Mouse (Mus musculus) embryonic facial prominence, embryonic 11.5 days (tissue): ENCODE measurements at regions not wholly inside any gene's neighbourhood (a gene's known extent, or its start where the extent isn't known, plus 50 kb on each side); places are given as distances from the start of the nearest gene placed in this dataset.

Experiments used
- ATAC-seq: fragments of 200-750 bp; cut with Nextera tagmentation; replicated peaks from 2 replicates; pipeline ENCODE4 v1.8.0; 2017; ENCODE audit warnings: low read depth; ENCODE audit not compliant: insufficient number of reproducible peaks, low FRiP score, low TSS enrichment
- DNase-seq: peaks from one replicate; pipeline ENCODE4 v3.0.0-alpha.2; 2015; ENCODE audit warnings: low spot score
- H3K27ac ChIP-seq: fragments of 300-500 bp; sonication (generic); replicated peaks from 2 replicates; pipeline ENCODE4 v1.5.1; 2014; ENCODE audit warnings: mild to moderate bottlenecking, low read depth, low read length, control low read depth
- H3K27me3 ChIP-seq: fragments of 300-500 bp; sonication (generic); 2 replicates; pipeline ENCODE4 v1.6.1; 2014; ENCODE audit warnings: mild to moderate bottlenecking, low read length, moderate library complexity, mixed read lengths; ENCODE audit not compliant: control insufficient read depth, insufficient read depth
- H3K36me3 ChIP-seq: fragments of 300-500 bp; sonication (generic); replicated peaks from 2 replicates; pipeline ENCODE4 v1.6.1; 2014; ENCODE audit warnings: low read depth, mild to moderate bottlenecking, low read length, moderate library complexity, mixed read lengths; ENCODE audit not compliant: control insufficient read depth, insufficient read depth
- H3K4me1 ChIP-seq: fragments of 300-500 bp; sonication (generic); 2 replicates; pipeline ENCODE4 v1.6.1; 2014; ENCODE audit warnings: low read length, mixed read lengths; ENCODE audit not compliant: control insufficient read depth, insufficient read depth
- H3K4me2 ChIP-seq: fragments of 300-500 bp; sonication (generic); 2 replicates; pipeline ENCODE4 v1.6.1; 2014; ENCODE audit warnings: low read depth, mild to moderate bottlenecking, control low read depth, low read length, moderate library complexity
- H3K4me3 ChIP-seq: fragments of 300-500 bp; sonication (generic); 2 replicates; pipeline ENCODE4 v1.5.1; 2014; ENCODE audit warnings: low read depth, low read length, control low read depth
- H3K9ac ChIP-seq: fragments of 300-500 bp; sonication (generic); replicated peaks from 2 replicates; pipeline ENCODE4 v1.6.1; 2014; ENCODE audit warnings: mild to moderate bottlenecking, control low read depth, low read length
- H3K9me3 ChIP-seq: fragments of 300-500 bp; sonication (generic); replicated peaks from 2 replicates; pipeline ENCODE4 v1.6.1; 2016; ENCODE audit warnings: mild to moderate bottlenecking, low read length, inconsistent platforms, mixed read lengths; ENCODE audit not compliant: control insufficient read depth
- WGBS: fragments of 180-500 bp; shearing (Covaris S2); extraction: QIAGEN DNeasy Blood & Tissue Kit; methylation state at CpG from one replicate; pipeline ENCODE4 v1.1.7; 2014; 5-methylcytosine and 5-hydroxymethylcytosine counted together

DNA sequence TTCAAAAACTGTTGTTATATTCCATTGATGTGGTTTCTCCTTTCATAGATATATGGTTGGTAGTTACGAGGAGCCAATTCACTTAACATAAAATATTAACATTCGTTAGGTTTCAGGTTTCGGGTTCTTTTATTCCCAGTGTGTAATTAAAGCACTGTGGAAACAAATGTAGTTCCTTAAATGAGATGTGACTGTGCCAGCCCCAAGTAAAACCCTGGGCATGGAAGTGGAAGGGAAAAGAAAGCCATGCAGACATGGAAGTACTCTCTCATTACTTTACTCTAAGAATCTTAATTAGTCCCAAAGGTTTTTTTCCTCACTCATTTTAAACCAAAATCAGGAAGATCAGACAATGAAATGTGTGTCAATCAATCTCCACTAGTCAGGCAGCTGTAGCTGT lies 784.9 kb upstream of the Apob start:
- H3K9ac ChIP-seq: no peak overlapping the region
- no peak for ATAC-seq
- H3K27me3 ChIP-seq: no peaks in the 10 kb centered on the region
- H3K4me3 ChIP-seq: no peak overlapping the region
- no peaks in the 10 kb centered on the region for H3K36me3 ChIP-seq
- no peaks in the 10 kb centered on the region for H3K4me1 ChIP-seq
- no peaks in the 10 kb centered on the region for H3K9me3 ChIP-seq
- H3K4me2 ChIP-seq: no peak overlapping the region
- H3K27ac ChIP-seq: no peak overlapping the region
- WGBS: 74% methylated on average over 3 of the region's 3 CpGs
- no peak for DNase-seq

DNA sequence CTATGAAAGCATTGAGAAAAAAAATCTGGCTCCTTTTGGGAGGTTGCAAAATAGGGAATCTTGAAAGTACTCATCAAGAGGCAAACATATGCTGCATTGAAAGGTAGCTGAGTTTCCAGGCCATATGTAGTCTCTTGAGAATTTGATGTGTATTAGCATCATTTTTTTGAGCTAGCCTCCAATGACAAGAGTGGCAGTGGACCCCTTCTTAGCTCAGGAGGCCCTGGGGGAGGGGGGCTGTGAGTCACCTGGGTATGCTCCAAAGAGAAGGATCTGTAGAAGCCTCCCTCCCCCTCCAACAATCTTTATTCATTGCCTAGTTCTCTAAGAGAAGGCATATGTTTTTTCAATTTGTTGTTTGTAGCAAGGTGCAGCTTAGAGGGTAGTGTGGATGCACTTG lies 779.4 kb upstream of the Apob start:
- Histone ChIP-seq H3K27ac (no peak overlapping the region), H3K4me3 (no peak overlapping the region), H3K4me1 (no peaks in the 10 kb centered on the region), H3K9ac (no peak overlapping the region), H3K4me2 (no peak overlapping the region), H3K27me3 (no peaks in the 10 kb centered on the region), H3K9me3 (no peaks in the 10 kb centered on the region), H3K36me3 (no peaks in the 10 kb centered on the region)
- no peak for DNase-seq
- no peak for ATAC-seq

DNA sequence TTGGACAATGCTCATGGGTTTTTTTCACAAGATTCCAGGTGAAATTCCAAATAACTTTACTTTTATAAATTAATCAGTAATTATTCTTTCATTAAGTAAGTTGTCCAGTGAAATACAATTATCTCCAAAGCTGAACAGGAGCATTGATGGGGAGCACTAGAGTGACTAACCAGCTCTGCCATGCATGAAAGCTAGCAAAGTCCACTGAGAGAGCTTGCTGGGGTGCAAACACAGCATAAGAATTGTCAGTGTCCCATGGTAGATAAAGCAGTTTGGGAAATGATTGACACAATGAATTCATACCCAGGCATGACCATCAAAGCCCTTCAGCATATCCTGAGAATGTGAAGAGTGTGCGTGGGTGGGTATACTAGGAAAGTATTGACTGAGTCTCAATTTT lies 776.6 kb upstream of the Apob start:
- ATAC-seq (no peak), DNase-seq (no peak)
- H3K9ac ChIP-seq: no peak overlapping the region
- no peak overlapping the region for H3K4me3 ChIP-seq
- H3K36me3 ChIP-seq: no peaks in the 10 kb centered on the region
- H3K27me3 ChIP-seq: no peaks in the 10 kb centered on the region
- H3K27ac ChIP-seq: no peak overlapping the region
- no peak overlapping the region for H3K4me2 ChIP-seq
- no peaks in the 10 kb centered on the region for H3K9me3 ChIP-seq
- no peaks in the 10 kb centered on the region for H3K4me1 ChIP-seq
- 93% methylated on average over 1 of the region's 1 CpGs for WGBS

DNA sequence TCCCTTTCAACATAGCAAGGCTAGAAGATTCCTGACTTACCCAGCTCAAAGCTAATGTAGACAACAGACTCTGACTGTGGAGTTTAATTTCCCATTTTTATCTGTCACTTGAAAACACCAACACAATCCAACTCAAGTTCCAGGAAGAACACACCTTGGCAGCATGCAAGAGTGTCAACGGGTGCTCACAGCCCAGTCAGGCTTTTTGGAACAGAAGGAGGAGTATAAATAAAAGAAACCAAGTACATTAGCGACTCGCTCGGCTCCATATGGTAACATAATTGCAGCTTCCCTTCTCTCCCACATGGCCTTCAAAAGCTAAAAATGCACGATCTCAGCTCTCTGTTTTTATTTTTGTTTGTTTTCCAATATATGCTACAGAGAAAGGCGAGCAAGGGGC lies 761.8 kb upstream of the Apob start:
- Histone ChIP-seq H3K4me2 (no peak overlapping the region), H3K36me3 (no peaks in the 10 kb centered on the region), H3K9ac (no peak overlapping the region), H3K27ac (no peak overlapping the region), H3K4me1 (no peaks in the 10 kb centered on the region), H3K4me3 (no peak overlapping the region), H3K27me3 (no peaks in the 10 kb centered on the region), H3K9me3 (no peaks in the 10 kb centered on the region)
- no peak for ATAC-seq
- WGBS: 86% methylated on average over 6 of the region's 6 CpGs
- no peak for DNase-seq

DNA sequence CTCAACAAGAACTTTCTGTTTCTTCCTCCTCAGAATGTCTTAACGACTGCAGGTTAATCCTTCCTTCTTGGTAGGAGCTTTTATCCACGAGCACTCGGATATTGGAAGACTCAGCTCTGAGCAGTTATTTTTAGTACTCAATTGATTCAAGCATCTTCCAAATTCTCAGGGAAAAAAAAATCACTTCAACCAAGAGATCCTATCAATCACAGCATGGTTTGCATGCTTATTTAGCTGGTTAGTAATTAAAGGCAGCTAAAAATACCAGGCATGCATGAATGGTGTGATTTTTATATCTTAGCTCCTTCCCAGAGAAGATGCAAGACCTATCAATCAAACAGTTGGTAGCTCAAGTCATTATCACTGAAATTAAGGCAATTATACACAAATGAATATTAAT lies 759.9 kb upstream of the Apob start:
- Histone ChIP-seq H3K4me3 (no peak overlapping the region), H3K36me3 (no peaks in the 10 kb centered on the region), H3K4me1 (no peaks in the 10 kb centered on the region), H3K9ac (no peak overlapping the region), H3K9me3 (no peaks in the 10 kb centered on the region), H3K27ac (no peak overlapping the region), H3K27me3 (no peaks in the 10 kb centered on the region), H3K4me2 (no peak overlapping the region)
- no peak for DNase-seq
- 46% methylated on average over 3 of the region's 3 CpGs for WGBS
- no peak for ATAC-seq

DNA sequence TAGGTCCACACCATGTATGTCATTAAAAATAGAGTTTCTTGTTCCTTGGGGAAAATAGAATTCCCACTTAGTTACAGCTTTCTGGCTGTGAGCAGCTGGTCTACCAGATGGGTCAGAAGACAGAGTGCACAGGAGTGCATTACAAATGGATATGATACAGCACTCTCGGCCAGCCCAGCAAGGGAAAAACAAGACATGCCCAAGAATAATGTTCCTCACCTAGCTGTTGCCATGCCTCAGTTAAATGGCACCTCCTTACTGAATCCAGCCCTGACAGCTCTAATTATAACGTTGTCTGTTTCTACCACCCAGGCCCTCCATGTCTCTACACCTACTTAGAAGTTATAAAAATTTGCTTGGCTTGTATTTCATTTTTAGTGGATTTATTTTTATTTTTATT lies 749.3 kb upstream of the Apob start:
- Histone ChIP-seq H3K4me3 (no peak overlapping the region), H3K9me3 (no peaks in the 10 kb centered on the region), H3K27me3 (no peaks in the 10 kb centered on the region), H3K4me1 (no peaks in the 10 kb centered on the region), H3K27ac (no peak overlapping the region), H3K4me2 (no peak overlapping the region), H3K9ac (no peak overlapping the region), H3K36me3 (no peaks in the 10 kb centered on the region)
- 62% methylated on average over 2 of the region's 2 CpGs for WGBS
- DNase-seq (no peak), ATAC-seq (no peak)

DNA sequence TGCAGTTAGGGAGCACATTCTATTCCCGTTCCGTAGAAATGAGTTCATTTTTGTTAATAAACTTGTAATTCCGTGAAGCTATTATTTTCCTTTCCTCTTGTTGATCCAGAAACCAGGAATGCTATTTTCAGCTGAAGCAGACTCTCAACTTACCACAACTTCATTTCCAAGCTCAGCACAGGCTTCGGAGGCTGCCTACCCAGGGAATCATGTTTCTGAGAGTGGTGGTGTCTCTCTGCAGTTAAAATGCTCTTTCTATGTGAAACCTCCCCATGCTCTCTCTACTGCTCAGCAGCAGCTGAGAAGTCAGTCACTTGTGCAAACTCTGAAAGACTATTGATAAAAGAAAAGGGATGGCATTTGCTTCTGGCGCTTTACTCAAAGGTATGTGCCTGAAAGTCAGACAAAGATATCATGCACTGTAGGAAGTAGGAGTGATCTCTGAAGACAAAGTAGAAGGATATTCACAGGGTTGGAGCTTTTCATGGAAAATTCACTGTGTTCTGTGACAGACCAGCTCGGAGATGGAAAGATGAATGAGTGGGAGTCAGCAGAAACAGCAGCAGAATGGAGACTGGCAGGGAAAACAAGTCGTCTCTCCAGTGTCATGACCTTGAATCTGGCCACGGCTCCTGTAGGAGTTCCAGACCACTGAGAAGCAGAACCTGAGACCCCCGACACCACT lies 748.8 kb upstream of the Apob start:
- H3K9ac ChIP-seq: no peak overlapping the region
- 73% methylated on average over 9 of the region's 9 CpGs for WGBS
- no peak for DNase-seq
- H3K27me3 ChIP-seq: no peaks in the 10 kb centered on the region
- H3K27ac ChIP-seq: no peak overlapping the region
- no peaks in the 10 kb centered on the region for H3K36me3 ChIP-seq
- no peaks in the 10 kb centered on the region for H3K4me1 ChIP-seq
- no peaks in the 10 kb centered on the region for H3K9me3 ChIP-seq
- ATAC-seq: no peak
- no peak overlapping the region for H3K4me3 ChIP-seq
- H3K4me2 ChIP-seq: no peak overlapping the region

DNA sequence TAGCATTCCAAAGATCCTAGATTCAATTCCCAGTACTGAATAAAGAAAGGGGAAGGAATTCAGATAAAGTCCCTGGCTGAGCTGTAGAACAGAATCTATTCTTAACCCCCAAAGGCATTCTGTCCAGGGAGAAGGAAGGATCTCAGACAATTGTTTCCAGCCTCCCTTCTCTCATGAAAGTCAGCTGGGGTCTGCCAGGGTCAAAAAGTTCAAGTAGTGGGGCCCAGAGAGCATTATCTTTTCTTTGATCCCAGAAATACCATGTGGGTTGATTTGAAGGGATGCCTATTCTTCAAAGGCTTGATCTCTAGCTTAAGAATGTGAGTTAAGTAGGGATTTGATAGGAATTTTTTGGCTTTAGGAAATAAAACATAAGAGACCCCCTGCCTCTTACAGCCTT lies 727.1 kb upstream of the Apob start:
- no peaks in the 10 kb centered on the region for H3K4me1 ChIP-seq
- H3K4me3 ChIP-seq: no peak overlapping the region
- H3K9ac ChIP-seq: no peak overlapping the region
- H3K4me2 ChIP-seq: no peak overlapping the region
- no peak overlapping the region for H3K27ac ChIP-seq
- H3K36me3 ChIP-seq: no peaks in the 10 kb centered on the region
- no peaks in the 10 kb centered on the region for H3K9me3 ChIP-seq
- DNase-seq (peak; percentile 40), ATAC-seq (no peak)
- H3K27me3 ChIP-seq: no peaks in the 10 kb centered on the region
